Mouse (Mus musculus) frontal cortex, postnatal 36 days (tissue): ENCODE results near the gene Exoc3l.
"Not testable (repeated sequence)": the region's sequence is repeated elsewhere in the genome, so short reads cannot be mapped to it uniquely, and the experiment has no call there.

ENCODE experiments used
- DNase-seq, 2 experiments: peaks; one replicate each; pipeline ENCODE4 v3.0.0; 2022; ENCODE audit warnings: low spot score in 2 of 2

Exoc3l gene

GRCm38 (mm10) chr8:105291802-105292201 lies 4.1 kb downstream of the Exoc3l start:
- not testable (repeated sequence) for DNase-seq

GRCm38 (mm10) chr8:105291364-105291763 lies 4.5 kb downstream of the Exoc3l start:
- not testable (repeated sequence) for DNase-seq

GRCm38 (mm10) chr8:105290554-105291314 lies 5.2 kb downstream of the Exoc3l start:
- peak; percentile 76 to 80 for DNase-seq

GRCm38 (mm10) chr8:105289805-105290460 lies 6.0 kb downstream of the Exoc3l start, which contains the start of gene 4931428F04Rik:
TSS of gene 4931428F04Rik (minus strand) at chr8:105289864.
- DNase-seq = peak in 1 of 2 experiments; percentile 38

GRCm38 (mm10) chr8:105288958-105289732 lies 6.8 kb downstream of the Exoc3l start:
- DNase-seq = peak; percentile 95 to 97

GRCm38 (mm10) chr8:105288231-105288630 lies 7.7 kb downstream of the Exoc3l start:
- DNase-seq = no peak

- DNase-seq = no peak
Observed at GRCm38 (mm10) chr8:105286907-105287306, 9.0 kb downstream of the Exoc3l start.

- DNase-seq = no peak
Observed at GRCm38 (mm10) chr8:105285514-105285913, 10.4 kb downstream of the Exoc3l start.

GRCm38 (mm10) chr8:105283074-105283473 lies 12.8 kb downstream of the Exoc3l start:
- DNase-seq = no peak

- no peak for DNase-seq
Observed at GRCm38 (mm10) chr8:105282239-105282638, 13.7 kb downstream of the Exoc3l start.

- DNase-seq = no peak
Observed at GRCm38 (mm10) chr8:105281821-105282220, 14.1 kb downstream of the Exoc3l start.

GRCm38 (mm10) chr8:105280567-105280966 lies 15.3 kb downstream of the Exoc3l start:
- no peak for DNase-seq

- DNase-seq = peak; percentile 84 to 87
Observed at GRCm38 (mm10) chr8:105278911-105279334, 17.0 kb downstream of the Exoc3l start.

GRCm38 (mm10) chr8:105276292-105277120 lies 19.4 kb downstream of the Exoc3l start:
- DNase-seq = peak in 1 of 2 experiments; percentile 35

GRCm38 (mm10) chr8:105275840-105276239 lies 20.1 kb downstream of the Exoc3l start, which contains the start of gene Nol3:
TSS of gene Nol3 (plus strand) at chr8:105276140.
- DNase-seq = no peak

GRCm38 (mm10) chr8:105275387-105275786 lies 20.5 kb downstream of the Exoc3l start:
- no peak for DNase-seq

- no peak for DNase-seq
Observed at GRCm38 (mm10) chr8:105270916-105271186, 25.1 kb downstream of the Exoc3l start.

- no peak for DNase-seq
Observed at GRCm38 (mm10) chr8:105270101-105270915, 25.6 kb downstream of the Exoc3l start.

- peak; percentile 41 to 54 for DNase-seq
Observed at GRCm38 (mm10) chr8:105269461-105269947, 26.4 kb downstream of the Exoc3l start, which contains the start of gene Hsf4. TSS of gene Hsf4 (plus strand) at chr8:105269801.

- no peak for DNase-seq
Observed at GRCm38 (mm10) chr8:105269075-105269458, 26.8 kb downstream of the Exoc3l start.
